Mouse (Mus musculus) midbrain, embryonic 10.5 days (tissue): ENCODE data around the gene Sorbs2. TPM values are rescaled to one million over a fixed set of nuclear protein-coding genes. Genes with fewer than 3 reads are reported as not detected.

ENCODE experiments used
- DNase-seq: peaks from one replicate; pipeline ENCODE4 v3.0.0-alpha.2; 2017; ENCODE audit warnings: low spot score
- H3K27ac ChIP-seq: fragments of 300-500 bp; sonication (generic); replicated peaks from 2 replicates; pipeline ENCODE4 v1.5.1; 2016; ENCODE audit warnings: mild to moderate bottlenecking
- H3K27me3 ChIP-seq: fragments of 300-500 bp; sonication (generic); 2 replicates; pipeline ENCODE4 v1.6.1; 2016; ENCODE audit warnings: low read depth, mild to moderate bottlenecking; ENCODE audit not compliant: poor library complexity, severe bottlenecking
- H3K36me3 ChIP-seq: fragments of 300-500 bp; sonication (generic); 2 replicates; pipeline ENCODE4 v1.6.1; 2016; ENCODE audit warnings: mild to moderate bottlenecking, moderate library complexity
- H3K4me1 ChIP-seq: fragments of 300-500 bp; sonication (generic); 2 replicates; pipeline ENCODE4 v1.6.1; 2016
- H3K4me3 ChIP-seq: fragments of 300-500 bp; sonication (generic); 2 replicates; pipeline ENCODE4 v1.5.1; 2016; ENCODE audit warnings: mild to moderate bottlenecking, moderate library complexity
- H3K9me3 ChIP-seq: fragments of 300-500 bp; sonication (generic); replicated peaks from 2 replicates; pipeline ENCODE4 v1.6.1; 2016; ENCODE audit warnings: mild to moderate bottlenecking
- WGBS: fragments of 180-500 bp; shearing (Covaris S2); methylation state at CpG from one replicate; pipeline ENCODE4 v1.1.7; 2016; 5-methylcytosine and 5-hydroxymethylcytosine counted together
- polyA plus RNA-seq: library from polyadenylated mRNA; unstranded; fragments of >200 nt; fragmentation: Nextera tagmentation; extraction: Ambion mirVana; gene quantifications from 2 replicates; pipeline ENCODE4 v1.2.1, GENCODE M21; 2016

The Sorbs2 gene
- polyA plus RNA-seq, 1 experiment from 2014 or later: 43.8 TPM

GRCm38 (mm10) chr8:45610426-45611215 is 103.0 kb downstream of the Sorbs2 start:
- DNase-seq: no peak
- Histone ChIP-seq H3K4me1 (peaks cover 42% of the 10 kb centered on the region), H3K4me3 (no peak overlapping the region), H3K9me3 (no peaks in the 10 kb centered on the region), H3K36me3 (no peaks in the 10 kb centered on the region), H3K27ac (no peak overlapping the region), H3K27me3 (no peaks in the 10 kb centered on the region; the same call in 1 of the 2 replicates)
- WGBS: 23% methylated on average over 7 of the region's 7 CpGs

GRCm38 (mm10) chr8:45611320-45611719 is 103.7 kb downstream of the Sorbs2 start:
- H3K27me3 ChIP-seq: no peaks in the 10 kb centered on the region; the same call in 1 of the 2 replicates
- H3K36me3 ChIP-seq: no peaks in the 10 kb centered on the region
- no peak overlapping the region for H3K27ac ChIP-seq
- WGBS: 79% methylated on average over 1 of the region's 1 CpGs
- no peak for DNase-seq
- peaks cover 43% of the 10 kb centered on the region for H3K4me1 ChIP-seq
- H3K9me3 ChIP-seq: no peaks in the 10 kb centered on the region
- no peak overlapping the region for H3K4me3 ChIP-seq

- Histone ChIP-seq H3K27ac (no peak overlapping the region; the same call in 1 of the 2 replicates), H3K4me1 (peaks cover 39% of the 10 kb centered on the region), H3K27me3 (peaks cover 13% of the 10 kb centered on the region; the same call in 1 of the 2 replicates), H3K9me3 (no peaks in the 10 kb centered on the region), H3K36me3 (no peaks in the 10 kb centered on the region), H3K4me3 (no peak overlapping the region)
- 43% methylated on average over 5 of the region's 5 CpGs for WGBS
- no peak for DNase-seq
Observed at GRCm38 (mm10) chr8:45614610-45615009, 107.0 kb downstream of the Sorbs2 start.

- H3K36me3 ChIP-seq: no peaks in the 10 kb centered on the region
- no peaks in the 10 kb centered on the region for H3K9me3 ChIP-seq
- DNase-seq: no peak
- no peak overlapping the region for H3K4me3 ChIP-seq
- H3K27me3 ChIP-seq: peaks cover 17% of the 10 kb centered on the region; the same call in 1 of the 2 replicates
- no peak overlapping the region; the same call in 1 of the 2 replicates for H3K27ac ChIP-seq
- peaks cover 34% of the 10 kb centered on the region for H3K4me1 ChIP-seq
- 16% methylated on average over 9 of the region's 9 CpGs for WGBS
Observed at GRCm38 (mm10) chr8:45615050-45615449, 107.5 kb downstream of the Sorbs2 start.

GRCm38 (mm10) chr8:45615551-45615950 is 108.0 kb downstream of the Sorbs2 start:
- 46% methylated on average over 7 of the region's 7 CpGs for WGBS
- Histone ChIP-seq H3K4me3 (no peak overlapping the region), H3K27ac (no peak overlapping the region), H3K36me3 (no peaks in the 10 kb centered on the region), H3K4me1 (peaks cover 29% of the 10 kb centered on the region), H3K27me3 (peaks cover 20% of the 10 kb centered on the region; the same call in 1 of the 2 replicates), H3K9me3 (no peaks in the 10 kb centered on the region)
- DNase-seq: no peak

GRCm38 (mm10) chr8:45621576-45622178 is 114.1 kb downstream of the Sorbs2 start:
- WGBS: 82% methylated on average over 15 of the region's 15 CpGs
- Histone ChIP-seq H3K4me3 (no peak overlapping the region), H3K9me3 (no peaks in the 10 kb centered on the region; the same call in 1 of the 2 replicates), H3K27ac (no peak overlapping the region), H3K27me3 (peaks cover 36% of the 10 kb centered on the region), H3K36me3 (no peaks in the 10 kb centered on the region), H3K4me1 (peaks cover 25% of the 10 kb centered on the region)
- DNase-seq: no peak

- Histone ChIP-seq H3K4me1 (peaks cover 59% of the 10 kb centered on the region), H3K27ac (no peak overlapping the region), H3K36me3 (no peaks in the 10 kb centered on the region), H3K9me3 (no peaks in the 10 kb centered on the region; the same call in 1 of the 2 replicates), H3K27me3 (peaks cover 10% of the 10 kb centered on the region), H3K4me3 (0 out of 2 replicates have a peak overlapping the region, but pooled peaks have one; percentile 7)
- 40% methylated on average over 5 of the region's 5 CpGs for WGBS
- DNase-seq: no peak
Observed at GRCm38 (mm10) chr8:45626406-45626805, 118.8 kb downstream of the Sorbs2 start.

- Histone ChIP-seq H3K27me3 (peaks cover 6% of the 10 kb centered on the region), H3K27ac (peak overlapping the region; percentile 93), H3K4me1 (peaks cover 50% of the 10 kb centered on the region), H3K36me3 (no peaks in the 10 kb centered on the region), H3K4me3 (peak overlapping the region; percentile 65), H3K9me3 (no peaks in the 10 kb centered on the region; the same call in 1 of the 2 replicates)
- peak; percentile 86 for DNase-seq
- WGBS: under 1% methylated on average over 28 of the region's 28 CpGs
Observed at GRCm38 (mm10) chr8:45627246-45628241, 120.0 kb downstream of the Sorbs2 start.

GRCm38 (mm10) chr8:45628421-45629065 is 121.0 kb downstream of the Sorbs2 start:
- H3K4me3 ChIP-seq: peak overlapping the region; percentile 65
- 28% methylated on average over 9 of the region's 9 CpGs for WGBS
- no peaks in the 10 kb centered on the region; the same call in 1 of the 2 replicates for H3K9me3 ChIP-seq
- H3K4me1 ChIP-seq: peaks cover 45% of the 10 kb centered on the region
- no peaks in the 10 kb centered on the region for H3K36me3 ChIP-seq
- H3K27ac ChIP-seq: peak overlapping the region; percentile 93
- H3K27me3 ChIP-seq: peaks cover 6% of the 10 kb centered on the region
- no peak for DNase-seq

GRCm38 (mm10) chr8:45629066-45629430 is 121.5 kb downstream of the Sorbs2 start:
- H3K4me1 ChIP-seq: peaks cover 45% of the 10 kb centered on the region
- H3K36me3 ChIP-seq: 0 out of 2 replicates have a peak, but pooled peaks cover 2% of the 10 kb centered on the region
- H3K4me3 ChIP-seq: peak overlapping the region; percentile 65
- peak overlapping the region; percentile 93 for H3K27ac ChIP-seq
- DNase-seq: no peak
- 67% methylated on average over 8 of the region's 8 CpGs for WGBS
- H3K27me3 ChIP-seq: peaks cover 6% of the 10 kb centered on the region
- no peaks in the 10 kb centered on the region; the same call in 1 of the 2 replicates for H3K9me3 ChIP-seq

GRCm38 (mm10) chr8:45631023-45631422 is 123.4 kb downstream of the Sorbs2 start:
- 74% methylated on average over 8 of the region's 8 CpGs for WGBS
- no peak overlapping the region for H3K4me3 ChIP-seq

More at GRCm38 (mm10) chr8:45631023-45631422, 123.4 kb downstream of the Sorbs2 start:
- peaks cover 41% of the 10 kb centered on the region for H3K4me1 ChIP-seq
- no peak for DNase-seq
- H3K27ac ChIP-seq: no peak overlapping the region
- H3K36me3 ChIP-seq: peaks cover 8% of the 10 kb centered on the region; the same call in 1 of the 2 replicates
- H3K27me3 ChIP-seq: no peaks in the 10 kb centered on the region; the same call in 1 of the 2 replicates
- no peaks in the 10 kb centered on the region for H3K9me3 ChIP-seq
